Mouse (Mus musculus): Measurements from ENCODE around the gene Parp6.

Parp6 gene

DNA sequence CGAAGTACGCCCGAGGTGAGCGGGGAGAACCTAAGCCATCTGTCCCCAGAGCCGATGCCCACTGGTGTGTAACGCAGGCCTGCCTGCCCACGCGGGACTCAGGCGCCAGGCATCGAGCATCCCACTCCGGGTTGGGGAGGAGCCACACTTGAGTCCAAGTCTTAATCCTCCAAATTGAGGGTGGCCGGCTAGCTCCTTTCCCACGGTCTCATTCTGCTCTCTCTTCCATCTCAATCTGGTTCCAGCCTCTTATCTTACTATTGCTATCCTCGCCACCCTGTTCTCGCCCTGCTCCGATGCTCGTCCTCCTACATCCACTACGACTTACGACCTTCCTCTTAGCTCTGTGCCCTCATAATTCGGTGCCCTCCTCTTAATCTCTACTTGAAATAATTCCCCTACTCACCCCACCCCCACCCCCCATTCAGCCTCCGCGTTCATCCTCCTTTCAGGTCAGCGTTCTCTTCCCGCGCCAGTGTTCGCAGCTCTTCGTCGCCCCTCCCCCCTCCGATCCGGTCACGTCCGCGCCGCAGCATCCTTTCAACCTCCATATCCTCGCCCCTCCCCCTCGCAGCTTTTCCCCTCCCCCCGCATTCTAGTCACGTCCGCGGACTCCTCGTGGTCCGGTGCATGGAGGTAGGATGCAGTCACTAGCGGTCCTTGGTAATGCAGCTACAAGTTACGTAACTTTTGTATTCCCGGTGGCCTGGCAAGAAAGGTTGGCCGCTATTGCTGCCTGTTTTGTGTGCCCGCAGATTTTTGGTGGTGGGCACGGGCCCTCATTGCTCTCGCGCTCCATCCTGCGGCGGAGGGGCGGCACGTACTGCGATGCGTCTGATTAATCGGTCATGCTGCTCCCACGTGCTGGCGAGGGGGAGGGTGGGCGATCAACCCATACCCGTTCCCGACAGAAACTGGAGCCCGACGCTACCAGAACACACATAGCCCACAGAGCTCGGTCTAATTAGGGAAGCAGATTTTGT is 39.8 kb downstream of the Parp6 start:
- peak; percentile 90 for DNase-seq

DNA sequence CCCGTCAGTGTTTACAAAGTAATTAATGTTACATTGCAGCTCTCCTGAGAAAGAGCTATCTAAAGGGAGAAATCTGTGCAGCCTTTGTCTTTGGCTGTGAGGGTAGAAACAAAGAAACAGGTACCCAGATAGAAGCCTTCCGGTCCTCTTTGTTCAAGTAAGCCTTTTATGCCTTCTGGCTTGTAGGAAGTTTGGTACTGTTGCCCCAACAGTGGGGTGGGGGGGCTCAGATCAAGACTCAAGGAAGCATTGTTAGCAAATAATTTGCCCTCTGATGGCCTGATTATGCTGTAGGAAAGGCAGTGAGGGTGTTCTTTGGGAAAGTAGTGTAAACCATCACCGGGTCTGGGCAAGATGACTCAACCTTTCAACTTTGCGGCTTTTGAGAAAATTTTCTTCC is 41.1 kb downstream of the Parp6 start:
- DNase-seq: no peak

DNA sequence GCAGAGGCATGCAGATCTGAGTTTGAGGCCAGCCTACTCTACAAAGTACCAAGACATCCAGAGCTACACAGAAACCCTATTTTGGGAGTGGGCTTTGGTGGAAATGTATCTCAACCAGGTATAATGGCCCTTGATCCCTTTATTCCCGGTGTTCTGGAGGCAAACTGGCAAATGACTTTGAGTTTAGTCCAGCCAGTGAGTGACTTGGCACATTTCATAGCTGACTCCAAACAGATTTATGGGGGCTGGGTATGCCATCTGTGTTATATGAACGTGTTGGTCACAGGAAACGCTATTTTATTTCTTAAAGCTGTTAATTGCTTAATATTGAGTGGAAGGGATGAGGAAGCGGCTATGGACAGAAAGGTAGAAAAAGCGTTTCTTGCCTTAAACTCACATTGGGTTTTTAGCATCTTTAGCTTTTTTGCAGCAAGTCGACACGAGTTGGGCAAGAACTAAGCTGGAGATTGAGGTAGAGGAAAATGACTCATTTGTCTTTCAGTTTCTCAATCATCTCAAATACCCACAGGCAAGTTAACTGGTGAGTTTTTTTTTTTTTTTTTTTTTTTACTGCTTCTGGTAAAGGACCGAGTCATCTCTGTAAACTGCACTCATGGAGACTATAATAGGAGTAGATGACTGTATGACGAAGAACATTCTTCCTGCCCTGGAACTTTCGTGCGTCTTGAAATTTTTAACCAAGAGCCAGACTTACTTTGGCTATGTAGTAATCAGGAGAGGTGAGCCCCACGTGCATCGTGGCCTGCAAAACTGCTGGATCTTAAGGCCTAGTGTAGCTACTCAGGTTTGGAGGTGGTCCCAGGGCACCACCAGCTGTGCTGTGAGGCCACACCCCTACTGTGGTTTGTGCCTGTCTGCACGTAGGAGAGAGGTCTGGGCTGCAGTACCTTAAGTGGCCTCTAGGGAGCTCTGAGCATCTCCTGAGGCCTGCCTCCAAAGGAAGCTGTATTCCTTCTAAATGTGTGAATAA is 42.2 kb downstream of the Parp6 start:
- peak; percentile 82 for DNase-seq

DNA sequence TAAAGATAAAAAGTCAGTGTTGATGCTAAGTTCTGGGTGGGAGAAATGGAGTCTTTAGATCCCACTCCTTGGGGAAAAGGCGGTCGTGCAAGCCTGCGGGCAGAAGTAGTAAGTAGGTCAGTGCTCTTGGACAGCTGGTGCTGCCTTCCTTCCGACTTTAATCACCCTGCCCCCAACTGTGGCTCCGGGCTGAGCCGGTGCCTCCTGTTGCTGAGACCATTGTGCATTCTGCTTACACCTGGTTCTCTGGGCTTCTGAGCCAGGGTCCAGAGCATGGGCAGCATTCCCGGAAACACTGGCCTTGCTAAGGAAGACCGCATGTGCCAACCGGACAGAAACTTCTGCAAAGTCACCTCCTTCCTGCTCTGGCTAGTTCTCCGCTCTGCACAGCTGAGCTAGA is 43.3 kb downstream of the Parp6 start:
- DNase-seq: no peak

DNA sequence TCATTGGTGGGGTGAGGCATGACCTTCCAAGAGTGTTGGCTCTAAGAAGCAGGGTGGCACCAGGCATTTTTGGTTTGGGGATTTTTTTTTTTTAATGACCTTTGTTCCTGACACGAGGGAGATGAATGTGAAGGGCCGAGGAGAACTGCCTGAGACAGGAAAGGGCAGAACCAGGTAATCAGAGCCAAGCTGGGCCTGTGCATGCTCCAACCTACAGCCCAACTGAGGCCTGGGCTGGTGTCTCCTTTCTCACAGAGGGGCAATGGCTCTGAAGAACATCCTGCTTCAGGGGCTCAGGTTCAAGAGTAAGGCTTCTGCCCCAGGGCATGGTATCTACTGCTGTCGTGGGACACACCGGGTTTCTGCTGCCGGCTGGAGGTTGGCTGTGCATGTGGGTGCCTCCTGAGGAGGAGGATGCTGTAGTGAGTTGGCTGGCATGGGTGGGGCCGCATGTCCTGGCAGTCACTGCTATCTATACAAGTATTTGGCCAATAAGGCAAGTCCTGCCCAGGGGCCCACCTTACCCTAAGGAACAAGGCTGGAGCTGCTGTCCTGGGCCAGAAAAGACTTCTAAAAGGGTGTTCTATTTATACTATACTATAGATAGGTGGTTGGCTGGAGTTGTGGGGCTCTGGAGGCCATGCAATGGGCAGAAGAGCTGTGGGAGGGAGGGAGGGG is 44.4 kb downstream of the Parp6 start:
- no peak for DNase-seq

DNA sequence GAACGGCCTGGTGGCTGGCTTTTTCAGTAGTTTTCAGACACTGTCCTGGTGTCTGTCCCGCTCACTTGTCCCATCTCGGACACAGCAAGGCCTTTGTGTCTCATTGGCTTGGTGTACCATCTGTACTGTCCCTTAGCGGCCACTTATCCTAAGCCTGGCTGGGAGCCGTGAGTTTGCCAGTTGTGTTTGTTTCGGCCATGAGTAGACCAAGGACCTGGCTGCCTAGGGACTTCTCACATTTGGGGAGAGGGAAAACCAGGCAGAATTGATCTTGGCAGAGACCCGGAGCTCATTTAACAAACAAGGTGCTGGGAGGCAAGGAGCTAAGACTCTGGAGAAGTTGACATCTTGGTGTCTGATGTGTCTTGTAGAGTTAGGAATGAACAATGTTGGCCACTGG is 46.1 kb downstream of the Parp6 start:
- DNase-seq: no peak

DNA sequence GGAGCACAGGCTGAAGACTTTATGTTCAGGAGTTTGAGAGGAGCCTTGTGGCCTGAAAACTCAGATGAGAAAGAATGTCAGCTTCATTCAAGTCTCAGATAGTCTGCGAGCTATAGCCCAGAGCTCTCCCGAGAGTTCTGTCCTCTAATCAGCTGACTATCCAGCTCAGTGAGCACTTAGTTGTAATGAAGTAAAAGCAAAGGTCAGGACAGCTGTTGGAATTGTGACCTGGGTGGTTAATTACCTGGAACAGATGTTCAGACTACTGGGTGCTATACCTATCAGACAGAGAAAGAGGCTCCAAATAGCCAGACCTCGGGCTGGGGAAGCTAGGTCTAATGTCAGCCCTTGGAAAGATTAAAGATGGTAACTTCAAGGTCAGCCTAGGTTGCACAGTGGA is 46.9 kb downstream of the Parp6 start:
- DNase-seq: no peak

DNA sequence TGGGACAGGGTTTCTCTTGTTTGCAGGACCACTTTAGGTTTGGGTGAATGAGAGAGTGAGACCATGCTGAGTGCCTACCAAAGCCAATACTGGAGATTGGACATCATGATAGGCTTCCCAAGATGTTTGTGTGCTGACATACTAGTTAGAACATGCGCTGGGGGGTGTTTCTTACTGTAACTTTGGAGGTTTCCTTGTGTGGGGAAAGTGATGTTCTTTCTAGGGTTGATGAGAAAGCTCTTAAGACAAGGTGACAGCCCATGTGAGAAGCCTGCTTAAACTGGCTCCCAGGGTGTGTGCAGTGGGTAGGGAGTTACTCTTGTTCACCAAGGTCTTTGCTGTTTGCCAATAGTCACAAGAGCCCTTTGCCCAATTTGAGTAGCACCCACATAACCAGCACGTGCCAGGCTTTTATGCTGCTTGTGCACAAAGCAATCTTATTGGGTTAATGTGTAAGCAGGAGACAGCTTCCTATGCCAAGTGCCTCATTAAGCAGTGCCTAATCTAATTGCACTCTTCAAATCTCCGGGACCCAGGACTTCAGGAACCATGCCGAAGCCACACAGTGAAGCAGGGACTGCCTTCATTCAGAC is 47.7 kb downstream of the Parp6 start:
- DNase-seq: no peak

DNA sequence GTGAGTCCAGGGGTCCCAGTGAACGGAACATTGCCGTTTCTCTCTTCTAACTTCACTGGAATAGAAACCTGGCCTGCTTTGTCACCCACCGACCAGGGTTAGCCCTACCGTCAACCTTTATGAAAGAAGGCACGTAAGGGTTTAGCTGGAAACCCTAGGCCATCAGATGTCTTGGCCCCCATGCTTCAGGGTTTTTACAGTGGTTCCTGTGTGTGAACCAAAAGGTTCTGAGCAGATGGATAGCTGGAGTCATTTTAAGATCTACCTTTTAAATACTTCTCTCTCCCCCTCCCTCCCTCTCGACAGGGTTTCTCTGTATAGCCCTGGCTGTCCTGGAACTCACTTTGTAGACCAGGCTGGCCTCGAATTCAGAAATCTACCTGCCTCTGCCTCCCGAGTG is 48.9 kb downstream of the Parp6 start:
- no peak for DNase-seq

DNA sequence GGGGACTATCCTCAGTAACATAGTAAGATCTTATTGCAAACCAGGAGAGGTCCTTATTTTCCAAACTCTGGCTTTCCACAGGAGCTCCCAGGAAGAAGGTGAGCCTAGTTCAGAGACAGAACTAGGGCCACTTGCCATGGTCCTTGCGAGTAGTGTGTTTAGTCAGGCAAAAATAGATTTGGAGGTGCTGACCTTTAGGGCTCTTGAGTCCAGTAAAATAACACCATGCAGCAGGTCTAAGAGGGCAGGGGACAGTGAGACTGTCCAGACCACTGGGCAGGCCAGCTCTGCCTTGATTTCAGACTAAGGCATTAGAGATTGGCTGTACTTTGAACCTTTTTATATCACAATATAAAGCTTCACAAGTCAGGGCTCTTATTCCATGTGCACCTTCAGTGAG is 49.7 kb downstream of the Parp6 start:
- no peak for DNase-seq

DNA sequence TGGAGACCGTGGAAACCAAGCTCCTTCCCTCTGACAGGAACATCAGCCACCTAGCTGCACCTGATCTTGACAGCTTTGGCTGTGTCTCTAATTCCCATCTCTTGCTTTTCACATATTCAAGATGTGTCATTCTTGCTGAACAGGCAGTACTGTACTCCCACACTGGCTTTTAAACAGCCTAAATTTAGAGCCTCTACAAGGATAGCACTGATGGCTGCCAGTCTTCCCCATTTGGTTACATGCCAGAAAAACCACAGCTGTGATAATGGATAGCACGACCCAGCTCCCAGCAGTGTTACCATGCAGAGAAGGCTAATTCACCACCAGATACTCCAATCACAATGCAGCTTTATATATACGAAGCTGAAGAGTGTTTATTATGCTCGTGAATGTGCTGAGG is 50.2 kb downstream of the Parp6 start:
- DNase-seq: peak; percentile 84

DNA sequence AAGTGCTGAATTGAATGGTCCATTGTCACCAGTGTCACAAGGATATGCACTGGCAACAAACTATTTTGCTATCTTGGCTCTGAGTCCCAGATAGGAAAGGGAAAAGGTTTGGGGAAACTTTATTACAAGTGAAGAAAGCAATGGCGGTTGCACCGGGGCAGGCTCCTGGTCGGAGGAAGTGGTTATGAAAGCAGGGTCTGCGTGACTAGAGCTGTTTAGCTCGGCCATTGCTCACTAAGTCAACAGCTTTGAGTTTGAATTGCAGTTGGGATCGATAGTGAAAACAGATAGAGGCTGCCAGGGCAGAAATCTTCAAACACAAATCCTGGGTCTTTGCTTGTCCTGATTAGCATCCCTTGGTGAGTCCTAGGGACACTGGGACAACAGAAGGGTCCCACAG is 50.8 kb downstream of the Parp6 start:
- DNase-seq: no peak

DNA sequence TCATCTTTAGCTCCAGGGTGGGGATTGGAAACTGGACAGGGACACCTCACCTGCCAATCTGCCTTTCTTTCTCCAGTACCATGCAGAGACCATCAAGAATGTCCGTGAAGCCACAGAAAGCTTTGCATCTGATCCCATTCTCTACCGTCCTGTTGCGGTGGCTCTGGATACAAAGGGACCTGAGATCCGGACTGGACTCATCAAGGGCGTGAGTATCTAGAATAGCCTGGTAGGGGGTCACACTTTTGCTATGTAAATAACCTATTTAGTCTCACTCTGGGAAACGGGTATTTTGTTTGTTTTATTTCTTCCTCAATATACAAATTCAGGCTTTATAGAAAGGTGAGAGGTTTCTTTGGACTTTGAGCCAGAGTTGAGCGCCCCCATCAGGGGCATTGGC is 51.4 kb downstream of the Parp6 start:
- no peak for DNase-seq

DNA sequence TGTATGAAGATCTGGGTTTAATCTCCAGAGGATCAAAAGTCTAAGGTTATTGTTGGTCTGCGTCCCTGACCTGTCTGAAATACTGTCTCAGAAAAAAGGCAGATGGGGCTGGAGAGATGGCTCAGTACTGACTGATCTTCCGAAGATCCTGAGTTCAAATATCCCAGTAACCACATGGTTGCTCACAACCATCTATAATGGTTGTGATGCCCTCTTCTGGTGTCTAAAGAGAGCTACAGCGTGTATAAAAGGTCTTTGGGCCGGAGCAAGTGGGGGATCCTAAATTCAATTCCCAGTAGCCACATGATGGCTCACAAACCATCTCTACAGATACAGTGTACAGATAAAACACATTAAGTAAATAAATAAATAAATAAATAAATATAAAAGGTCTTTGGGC is 52.1 kb downstream of the Parp6 start:
- DNase-seq: no peak

DNA sequence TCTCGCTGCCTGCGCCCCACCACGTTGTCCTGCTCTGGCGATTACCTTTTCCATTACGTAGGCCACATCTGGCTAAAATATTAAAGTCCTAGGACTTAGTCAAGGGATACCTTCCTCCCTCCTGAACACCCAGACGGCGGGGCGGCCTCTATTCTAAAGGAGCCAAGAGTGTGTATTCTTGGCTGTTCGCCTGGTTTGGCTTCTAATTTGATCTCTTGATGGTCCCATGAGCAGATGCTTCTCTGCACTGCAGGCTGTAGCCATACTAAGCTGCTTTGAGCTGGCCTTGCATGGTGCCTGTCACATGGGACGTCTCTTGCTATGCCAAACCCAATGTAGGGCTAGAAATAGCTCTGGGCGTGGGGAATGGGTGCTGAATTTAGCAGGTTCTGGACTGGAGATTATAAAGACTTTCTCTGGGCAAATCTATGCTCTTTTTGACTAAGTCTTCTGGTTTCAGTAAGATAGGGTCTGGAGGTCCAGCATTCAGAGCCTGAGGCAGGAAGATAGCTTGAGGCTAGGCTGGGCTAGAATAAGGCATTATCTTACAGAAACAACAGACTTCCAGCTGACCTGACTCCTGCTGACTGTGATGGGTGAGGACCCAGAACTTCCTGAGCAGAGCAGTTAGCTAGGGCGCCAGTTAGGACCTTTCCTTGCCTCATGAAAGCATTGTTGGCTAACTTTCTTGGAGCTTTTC is 55.3 kb downstream of the Parp6 start:
- no peak for DNase-seq

DNA sequence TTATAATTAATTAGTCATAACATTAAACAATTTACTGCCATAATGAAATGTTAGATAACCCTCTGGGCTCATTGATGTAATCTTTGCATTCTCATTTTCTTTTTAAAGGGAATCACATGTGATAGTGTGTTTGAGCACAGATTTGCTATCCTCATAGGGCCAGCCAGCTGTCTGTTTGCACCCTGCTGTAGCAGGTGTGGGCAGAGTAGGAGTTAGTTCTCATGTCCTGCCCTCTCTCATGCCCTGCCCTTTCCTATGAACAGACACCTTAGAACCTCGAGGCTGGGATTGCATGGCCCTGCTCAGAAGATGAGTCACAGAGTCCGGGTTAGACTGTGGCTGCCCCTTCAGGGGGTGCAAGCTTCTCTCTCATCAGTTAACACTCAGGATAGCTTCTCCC is 56.3 kb downstream of the Parp6 start:
- no peak for DNase-seq

DNA sequence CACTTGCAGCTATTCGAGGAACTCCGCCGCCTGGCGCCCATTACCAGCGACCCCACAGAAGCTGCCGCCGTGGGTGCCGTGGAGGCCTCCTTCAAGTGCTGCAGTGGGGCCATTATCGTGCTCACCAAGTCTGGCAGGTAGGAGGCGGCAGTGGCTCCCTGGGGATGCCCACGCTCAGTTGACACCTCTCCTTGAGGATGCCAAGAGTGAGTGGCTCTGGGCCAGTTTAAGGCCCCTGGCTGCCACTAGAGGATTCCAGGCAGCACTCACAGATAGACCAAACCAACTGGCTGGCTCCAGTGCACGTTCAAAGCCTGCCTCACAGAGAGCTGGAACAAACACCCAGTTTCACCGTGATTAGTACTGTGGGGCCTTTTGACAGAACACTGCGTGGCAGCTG is 58.5 kb downstream of the Parp6 start:
- no peak for DNase-seq

DNA sequence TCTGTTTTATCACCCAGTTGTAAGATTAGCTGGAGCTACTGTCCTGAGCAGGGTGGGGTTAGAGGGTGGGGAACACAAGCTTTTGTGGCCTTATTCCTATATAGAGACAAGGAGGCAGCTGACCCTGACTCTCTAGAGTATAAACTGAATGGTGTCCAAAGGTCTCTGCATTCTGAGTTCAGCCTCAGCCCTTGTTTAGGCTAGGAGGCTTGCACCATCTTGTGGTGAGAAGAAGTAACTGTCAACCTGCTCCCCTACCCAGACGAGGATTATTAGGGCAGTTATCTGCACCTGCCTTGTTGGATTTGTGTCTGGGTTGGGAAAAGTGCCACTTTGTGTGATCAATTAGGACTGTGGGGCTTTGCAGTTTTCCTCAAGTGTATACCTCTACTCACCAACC is 61.2 kb downstream of the Parp6 start:
- DNase-seq: no peak

DNA sequence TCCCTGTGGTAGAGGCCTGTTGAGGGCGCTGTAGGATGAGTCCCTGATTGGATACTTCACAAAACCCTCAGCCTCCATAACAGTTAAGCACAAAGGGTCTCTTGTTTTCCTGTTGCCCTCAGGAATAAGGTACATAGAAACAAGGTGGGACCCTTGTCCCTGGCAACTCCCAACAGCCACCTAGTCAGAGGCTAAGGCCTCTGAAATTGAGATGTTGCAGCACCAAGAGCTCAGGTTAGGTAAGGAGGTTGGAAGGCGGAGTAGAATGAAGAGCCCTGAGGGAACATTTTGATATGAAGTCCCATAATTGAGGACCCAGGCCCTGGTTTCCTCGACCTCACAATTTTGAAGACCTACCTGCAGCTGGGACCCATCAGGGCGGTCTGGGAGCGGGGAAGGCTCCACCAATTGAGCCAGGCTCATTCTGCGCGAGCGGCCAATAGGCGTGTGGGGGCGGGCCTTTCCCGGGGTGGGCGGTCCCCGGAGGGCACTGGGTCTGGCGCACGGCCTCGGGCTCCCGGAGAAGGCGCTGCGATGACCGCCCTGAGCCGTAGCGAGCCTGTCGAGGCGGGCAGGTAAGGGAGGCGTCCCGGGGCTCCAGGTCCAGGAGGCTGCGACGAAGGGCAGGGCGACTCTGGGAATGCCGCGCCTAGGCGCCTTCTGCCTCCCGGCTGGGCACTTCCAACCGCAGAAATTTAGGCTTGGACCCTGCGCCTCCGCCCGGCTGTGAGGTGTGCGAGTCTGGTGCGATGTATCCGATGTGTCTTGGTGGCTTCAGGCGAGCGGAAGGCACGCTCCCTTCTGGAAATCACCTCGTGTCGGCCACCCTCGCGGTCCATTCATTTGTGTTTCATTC is 62.8 kb downstream of the Parp6 start, which contains the start of gene Gramd2:
Gene Gramd2, plus strand, starts transcription at position 467 of the 856 bp plus-strand sequence.
- DNase-seq: peak; percentile 67

DNA sequence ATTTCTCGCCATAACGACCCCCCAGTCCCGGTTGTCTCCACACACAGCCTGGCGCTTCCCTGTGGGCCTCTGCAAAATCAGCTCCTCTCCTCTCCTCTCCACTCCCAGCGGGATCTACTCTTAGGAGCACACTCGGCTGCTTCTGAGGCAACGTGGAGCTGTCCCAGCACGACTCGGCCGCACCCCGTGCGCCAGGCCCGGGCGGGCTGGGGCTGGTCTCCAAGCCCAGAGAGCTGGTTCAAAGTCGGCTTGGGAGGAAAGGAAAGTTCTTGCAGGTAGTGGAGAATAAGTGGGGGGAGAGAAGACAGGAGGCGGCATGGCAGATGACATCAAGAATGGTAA is 63.4 kb downstream of the Parp6 start:
- no peak for DNase-seq

DNA sequence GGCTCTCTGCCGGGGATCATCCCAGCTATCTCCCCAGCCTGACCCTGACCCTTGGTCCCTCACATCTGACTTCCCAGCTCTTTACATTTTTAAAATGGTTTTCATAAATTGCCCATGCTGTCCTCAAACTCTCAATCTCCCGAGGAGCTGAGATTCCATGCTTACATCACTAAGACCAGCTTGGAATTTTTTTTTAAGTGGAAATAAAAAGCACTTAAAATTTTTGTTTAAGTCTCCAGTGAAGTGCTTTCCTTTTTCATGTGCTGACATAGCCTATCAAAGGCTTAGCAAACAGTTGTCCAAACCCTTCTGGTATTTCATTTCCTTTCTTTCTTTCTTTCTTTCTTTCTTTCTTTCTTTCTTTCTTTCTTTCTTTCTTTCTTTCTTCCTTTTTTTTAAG is 66.9 kb downstream of the Parp6 start:
- no peak for DNase-seq
